Mouse (Mus musculus) embryonic fibroblast, embryonic 13.5 days (primary cell): ENCODE results near the gene Spop. TPM values are rescaled to one million over a fixed set of nuclear protein-coding genes. Genes with fewer than 3 reads are reported as not detected.

Experiments used
- H3K27ac ChIP-seq: 2 replicates; pipeline ENCODE4 v1.5.1; 2012; ENCODE audit warnings: low read length, control low read depth, inconsistent platforms; ENCODE audit not compliant: insufficient read depth
- H3K4me1 ChIP-seq: 2 replicates; pipeline ENCODE4 v1.6.1; 2011; ENCODE audit warnings: low read length; ENCODE audit not compliant: control insufficient read depth, insufficient read depth
- H3K4me3 ChIP-seq: 2 replicates; pipeline ENCODE4 v1.5.1; 2011; ENCODE audit warnings: mild to moderate bottlenecking, control low read depth, low read length; ENCODE audit not compliant: insufficient read depth
- CTCF ChIP-seq: IDR thresholded peaks from 2 replicates; pipeline ENCODE4 v1.5.1; 2011; ENCODE audit warnings: mild to moderate bottlenecking, control low read depth, low read length, moderate library complexity, borderline replicate concordance; ENCODE audit not compliant: insufficient read depth
- POLR2A ChIP-seq: IDR thresholded peaks from 2 replicates; pipeline ENCODE4 v1.6.1; 2011; ENCODE audit warnings: low read depth, mild to moderate bottlenecking, control low read depth, low read length, moderate library complexity
- polyA plus RNA-seq: library from polyadenylated mRNA; stranded (reverse); fragments of >200 nt; gene quantifications from 2 replicates; pipeline ENCODE4 v1.2.4, GENCODE M21; 2011; ENCODE audit warnings: low read depth; ENCODE audit not compliant: missing spikeins, insufficient read length

The Spop gene
- polyA plus RNA-seq, 1 experiment, result 122 TPM

- no peak for TF ChIP-seq CTCF
- TF ChIP-seq POLR2A, result no peak
- H3K27ac ChIP-seq, result no peak overlapping the region
- peaks cover 5% of the 10 kb centered on the region for H3K4me1 ChIP-seq
- 0 out of 2 replicates have a peak overlapping the region, but pooled peaks have one; percentile 2 for H3K4me3 ChIP-seq
Measured at GRCm38 (mm10) chr11:95417341-95417740, 3.5 kb downstream of the Spop start.

- Histone ChIP-seq H3K4me3 (no peak overlapping the region), H3K4me1 (peaks cover 3% of the 10 kb centered on the region), H3K27ac (no peak overlapping the region)
- TF ChIP-seq POLR2A, result no peak
- no peak for TF ChIP-seq CTCF
Measured at GRCm38 (mm10) chr11:95420880-95421435, 7.1 kb downstream of the Spop start.

- Histone ChIP-seq H3K4me1 (no peaks in the 10 kb centered on the region), H3K4me3 (no peak overlapping the region), H3K27ac (no peak overlapping the region)
- TF ChIP-seq CTCF, result no peak
- TF ChIP-seq POLR2A, result no peak
Measured at GRCm38 (mm10) chr11:95423505-95423904, 9.6 kb downstream of the Spop start.

GRCm38 (mm10) chr11:95431344-95431743, 17.5 kb downstream of the Spop start:
- Histone ChIP-seq H3K27ac (no peak overlapping the region), H3K4me3 (no peak overlapping the region), H3K4me1 (peaks cover 8% of the 10 kb centered on the region; the same call in 1 of the 2 replicates)
- TF ChIP-seq POLR2A (no peak), CTCF (no peak)

GRCm38 (mm10) chr11:95432194-95432593, 18.3 kb downstream of the Spop start:
- H3K4me1 ChIP-seq, result peaks cover 8% of the 10 kb centered on the region; the same call in 1 of the 2 replicates
- H3K27ac ChIP-seq, result no peak overlapping the region
- no peak for TF ChIP-seq CTCF
- no peak for TF ChIP-seq POLR2A
- H3K4me3 ChIP-seq, result no peak overlapping the region

GRCm38 (mm10) chr11:95445371-95445770, 31.5 kb downstream of the Spop start:
- Histone ChIP-seq H3K4me3 (no peak overlapping the region), H3K27ac (no peak overlapping the region), H3K4me1 (no peaks in the 10 kb centered on the region)
- TF ChIP-seq POLR2A (no peak), CTCF (no peak)

- no peak overlapping the region for H3K4me3 ChIP-seq
- H3K27ac ChIP-seq, result no peak overlapping the region
- H3K4me1 ChIP-seq, result no peaks in the 10 kb centered on the region; the same call in 1 of the 2 replicates
- no peak for TF ChIP-seq CTCF
- TF ChIP-seq POLR2A, result no peak
Measured at GRCm38 (mm10) chr11:95446580-95447305, 32.9 kb downstream of the Spop start.

- Histone ChIP-seq H3K4me3 (no peak overlapping the region), H3K4me1 (no peaks in the 10 kb centered on the region; the same call in 1 of the 2 replicates), H3K27ac (no peak overlapping the region)
- TF ChIP-seq CTCF, result no peak
- TF ChIP-seq POLR2A, result no peak
Measured at GRCm38 (mm10) chr11:95448346-95448745, 34.5 kb downstream of the Spop start.

GRCm38 (mm10) chr11:95455331-95455730, 41.5 kb downstream of the Spop start:
- TF ChIP-seq POLR2A (no peak), CTCF (no peak)
- H3K27ac ChIP-seq, result no peak overlapping the region
- peaks cover 3% of the 10 kb centered on the region for H3K4me1 ChIP-seq
- H3K4me3 ChIP-seq, result no peak overlapping the region

GRCm38 (mm10) chr11:95460872-95461271, 47.0 kb downstream of the Spop start:
- Histone ChIP-seq H3K27ac (no peak overlapping the region), H3K4me3 (no peak overlapping the region), H3K4me1 (peaks cover 3% of the 10 kb centered on the region; the same call in 1 of the 2 replicates)
- TF ChIP-seq CTCF, result no peak
- no peak for TF ChIP-seq POLR2A
